Mouse (Mus musculus) myocyte (in vitro differentiated cells): Measurements from ENCODE around the gene Fcho2. TPM values are rescaled to one million over a fixed set of nuclear protein-coding genes. Genes with fewer than 3 reads are reported as not detected.

Experiments
- H3K27me3 ChIP-seq: one replicate; pipeline ENCODE4 v1.6.1; 2011; ENCODE audit not compliant: control insufficient read depth, insufficient read depth, insufficient read length
- H3K36me3 ChIP-seq: one replicate; pipeline ENCODE4 v1.6.1; 2011; ENCODE audit not compliant: control insufficient read depth, insufficient read depth
- H3K4me2 ChIP-seq: one replicate; pipeline ENCODE4 v1.6.1; 2011; ENCODE audit warnings: low read depth, control low read depth
- H3K4me3 ChIP-seq: one replicate; pipeline ENCODE4 v1.5.1; 2011; ENCODE audit warnings: mild to moderate bottlenecking, control low read depth, moderate library complexity
- H3K79me2 ChIP-seq: one replicate; pipeline ENCODE4 v1.6.1; 2011; ENCODE audit not compliant: control insufficient read depth, insufficient read depth
- H3ac ChIP-seq: one replicate; pipeline ENCODE4 v1.6.1; 2011; ENCODE audit not compliant: control insufficient read depth, insufficient read length
- CEBPB ChIP-seq: IDR thresholded peaks from 2 replicates; pipeline ENCODE4 v1.6.1; 2011; ENCODE audit warnings: mild to moderate bottlenecking, moderate library complexity; ENCODE audit not compliant: poor library complexity, insufficient read depth, severe bottlenecking
- E2F4 ChIP-seq: IDR thresholded peaks from one replicate; pipeline ENCODE4 v1.6.1; 2011; ENCODE audit warnings: mild to moderate bottlenecking, control low read depth, moderate library complexity; ENCODE audit not compliant: insufficient read depth
- MAX ChIP-seq: IDR thresholded peaks from one replicate; pipeline ENCODE4 v1.6.1; 2011; ENCODE audit warnings: low read depth, mild to moderate bottlenecking, control low read depth
- MYOD1 ChIP-seq, 3 experiments: IDR thresholded peaks; one replicate each; pipeline ENCODE4 v1.6.1; 2011; ENCODE audit warnings: control low read depth in 2 of 3, low read depth in 2 of 3, mild to moderate bottlenecking in 2 of 3, moderate library complexity in 1 of 3; ENCODE audit not compliant: insufficient read length in 2 of 3, control insufficient read depth in 1 of 3
- MYOG ChIP-seq, 3 experiments: IDR thresholded peaks; one replicate each; pipeline ENCODE4 v1.6.1; 2011; ENCODE audit warnings: control low read depth in 2 of 3, low read depth in 2 of 3, mild to moderate bottlenecking in 2 of 3; ENCODE audit not compliant: insufficient read length in 2 of 3, control insufficient read depth in 1 of 3, insufficient read depth in 1 of 3
- POLR2A ChIP-seq: IDR thresholded peaks from one replicate; pipeline ENCODE4 v1.6.1; 2011; ENCODE audit warnings: low read depth, mild to moderate bottlenecking, control low read depth, moderate library complexity; ENCODE audit not compliant: insufficient read length
- POLR2AphosphoS2 ChIP-seq: IDR thresholded peaks from one replicate; pipeline ENCODE4 v1.6.1; 2011; ENCODE audit warnings: low read depth, control low read depth; ENCODE audit not compliant: insufficient read length
- REST ChIP-seq: IDR thresholded peaks from one replicate; pipeline ENCODE4 v1.6.1; 2011; ENCODE audit warnings: mild to moderate bottlenecking, control low read depth, moderate library complexity; ENCODE audit not compliant: insufficient read depth, insufficient read length
- SRF ChIP-seq: IDR thresholded peaks from one replicate; pipeline ENCODE4 v1.6.1; 2011; ENCODE audit warnings: low read depth; ENCODE audit not compliant: control insufficient read depth, insufficient read length
- TCF12 ChIP-seq: IDR thresholded peaks from one replicate; pipeline ENCODE4 v1.6.1; 2011; ENCODE audit warnings: mild to moderate bottlenecking, control low read depth; ENCODE audit not compliant: poor library complexity, insufficient read depth, severe bottlenecking
- TCF3 ChIP-seq: IDR thresholded peaks from one replicate; pipeline ENCODE4 v1.6.1; 2011; ENCODE audit warnings: low read depth, control low read depth; ENCODE audit not compliant: insufficient read length
- USF1 ChIP-seq: IDR thresholded peaks from one replicate; pipeline ENCODE4 v1.6.1; 2011; ENCODE audit warnings: low read depth, mild to moderate bottlenecking, control low read depth, moderate library complexity
- polyA plus RNA-seq: library from polyadenylated mRNA; unstranded; fragments of >200 nt; fragmentation: generic; extraction: Trizol; gene quantifications from one replicate; pipeline ENCODE4 v1.2.1, GENCODE M21; 2012; ENCODE audit warnings: missing spikeins

Gene Fcho2
- polyA plus RNA-seq, 1 experiment, result 3.9 TPM

- no peaks in the 10 kb centered on the region for H3K79me2 ChIP-seq
These were observed 93.0 kb downstream of the Fcho2 start for GRCm38 (mm10) chr13:98722296-98722695.

DNA sequence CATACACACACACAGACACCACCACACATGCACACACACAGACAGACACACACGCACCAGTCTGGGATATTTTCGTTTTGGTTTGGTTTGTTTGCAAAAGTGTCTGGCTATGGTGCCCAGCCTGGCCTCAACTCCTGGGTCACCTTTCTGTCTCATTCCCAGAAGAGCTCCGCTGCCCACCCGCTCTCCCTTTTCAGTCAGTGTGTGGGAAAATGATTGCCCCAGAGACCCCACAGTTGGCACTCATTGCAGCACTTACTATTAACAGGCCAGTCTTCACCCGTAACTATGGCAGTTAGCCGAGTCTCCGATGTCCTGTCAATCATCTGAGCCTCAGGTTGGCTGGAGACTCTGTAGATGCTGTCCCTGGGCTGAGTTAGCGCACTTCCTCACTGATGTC lies 99.1 kb downstream of the Fcho2 start:
- H3K4me3 ChIP-seq, result no peak overlapping the region

More at GRCm38 (mm10) chr13:98722296-98722695, 93.0 kb downstream of the Fcho2 start:
- Histone ChIP-seq H3K36me3 (peaks cover 7% of the 10 kb centered on the region), H3K4me2 (no peak overlapping the region), H3K4me3 (no peak overlapping the region), H3ac (no peak overlapping the region), H3K27me3 (no peaks in the 10 kb centered on the region)
- no peak for TF ChIP-seq TCF3
- TF ChIP-seq E2F4, result no peak
- TF ChIP-seq POLR2A, result no peak
- TF ChIP-seq SRF, result no peak
- no peak for TF ChIP-seq MAX
- no peak for TF ChIP-seq POLR2AphosphoS2
- TF ChIP-seq USF1, result no peak
- no peak for TF ChIP-seq MYOG (IDR thresholded peaks at IDR 0.05; ENCODE audit: control insufficient read depth in 1 of 3, insufficient read depth in 1 of 3, insufficient read length in 2 of 3, low read depth in 2 of 3)
- TF ChIP-seq CEBPB, result no peak

GRCm38 (mm10) chr13:98715443-98715990 lies 99.7 kb downstream of the Fcho2 start:
- TF ChIP-seq MYOG (IDR thresholded peaks at IDR 0.05; ENCODE audit: control insufficient read depth in 1 of 3, insufficient read depth in 1 of 3, insufficient read length in 2 of 3, low read depth in 2 of 3) (no peak), MAX (no peak), POLR2A (no peak), CEBPB (no peak), MYOD1 (IDR thresholded peaks at IDR 0.05; ENCODE audit: control insufficient read depth in 1 of 3, insufficient read length in 2 of 3, low read depth in 2 of 3) (no peak), TCF12 (no peak), POLR2AphosphoS2 (no peak), REST (no peak)
- H3K4me2 ChIP-seq, result no peak overlapping the region
- no peak overlapping the region for H3K4me3 ChIP-seq
- H3ac ChIP-seq, result no peak overlapping the region
- H3K79me2 ChIP-seq, result no peaks in the 10 kb centered on the region
- no peaks in the 10 kb centered on the region for H3K36me3 ChIP-seq
- H3K27me3 ChIP-seq, result no peaks in the 10 kb centered on the region

More for the DNA sequence above, 99.1 kb downstream of the Fcho2 start:
- TF ChIP-seq POLR2A (no peak), REST (no peak), MYOG (IDR thresholded peaks at IDR 0.05; ENCODE audit: control insufficient read depth in 1 of 3, insufficient read depth in 1 of 3, insufficient read length in 2 of 3, low read depth in 2 of 3) (no peak), TCF3 (no peak), MYOD1 (IDR thresholded peaks at IDR 0.05; ENCODE audit: control insufficient read depth in 1 of 3, insufficient read length in 2 of 3, low read depth in 2 of 3) (no peak), POLR2AphosphoS2 (no peak), USF1 (no peak), E2F4 (no peak), MAX (no peak), SRF (no peak), CEBPB (no peak), TCF12 (no peak)
- H3ac ChIP-seq, result no peak overlapping the region
- H3K79me2 ChIP-seq, result no peaks in the 10 kb centered on the region
- H3K27me3 ChIP-seq, result no peaks in the 10 kb centered on the region
- no peaks in the 10 kb centered on the region for H3K36me3 ChIP-seq
- H3K4me2 ChIP-seq, result no peak overlapping the region

GRCm38 (mm10) chr13:98710655-98711054 lies 104.6 kb downstream of the Fcho2 start:
- Histone ChIP-seq H3K79me2 (no peaks in the 10 kb centered on the region), H3K36me3 (no peaks in the 10 kb centered on the region), H3ac (no peak overlapping the region), H3K4me2 (no peak overlapping the region), H3K4me3 (no peak overlapping the region), H3K27me3 (no peaks in the 10 kb centered on the region)
- no peak for TF ChIP-seq E2F4
- no peak for TF ChIP-seq TCF3
- TF ChIP-seq SRF, result no peak
- no peak for TF ChIP-seq POLR2AphosphoS2
- no peak for TF ChIP-seq REST
- no peak for TF ChIP-seq MYOD1 (IDR thresholded peaks at IDR 0.05; ENCODE audit: control insufficient read depth in 1 of 3, insufficient read length in 2 of 3, low read depth in 2 of 3)
- no peak for TF ChIP-seq USF1
- no peak for TF ChIP-seq CEBPB
- TF ChIP-seq MYOG (IDR thresholded peaks at IDR 0.05; ENCODE audit: control insufficient read depth in 1 of 3, insufficient read depth in 1 of 3, insufficient read length in 2 of 3, low read depth in 2 of 3), result no peak
- no peak for TF ChIP-seq MAX
- no peak for TF ChIP-seq POLR2A
- no peak for TF ChIP-seq TCF12

- no peaks in the 10 kb centered on the region for H3K27me3 ChIP-seq
- H3K4me2 ChIP-seq, result no peak overlapping the region
- H3K36me3 ChIP-seq, result no peaks in the 10 kb centered on the region
- no peak overlapping the region for H3ac ChIP-seq
- H3K4me3 ChIP-seq, result no peak overlapping the region
- no peaks in the 10 kb centered on the region for H3K79me2 ChIP-seq
- TF ChIP-seq CEBPB (no peak), MYOD1 (IDR thresholded peaks at IDR 0.05; ENCODE audit: control insufficient read depth in 1 of 3, insufficient read length in 2 of 3, low read depth in 2 of 3) (no peak), REST (no peak), MAX (no peak), MYOG (IDR thresholded peaks at IDR 0.05; ENCODE audit: control insufficient read depth in 1 of 3, insufficient read depth in 1 of 3, insufficient read length in 2 of 3, low read depth in 2 of 3) (no peak), USF1 (no peak), TCF3 (no peak), E2F4 (no peak), POLR2AphosphoS2 (no peak), TCF12 (no peak), POLR2A (no peak), SRF (no peak)
These were observed 105.0 kb downstream of the Fcho2 start for GRCm38 (mm10) chr13:98710236-98710635.
